22 mouse cellular contexts compared by ENCODE assay signal in the genomic region with DNA sequence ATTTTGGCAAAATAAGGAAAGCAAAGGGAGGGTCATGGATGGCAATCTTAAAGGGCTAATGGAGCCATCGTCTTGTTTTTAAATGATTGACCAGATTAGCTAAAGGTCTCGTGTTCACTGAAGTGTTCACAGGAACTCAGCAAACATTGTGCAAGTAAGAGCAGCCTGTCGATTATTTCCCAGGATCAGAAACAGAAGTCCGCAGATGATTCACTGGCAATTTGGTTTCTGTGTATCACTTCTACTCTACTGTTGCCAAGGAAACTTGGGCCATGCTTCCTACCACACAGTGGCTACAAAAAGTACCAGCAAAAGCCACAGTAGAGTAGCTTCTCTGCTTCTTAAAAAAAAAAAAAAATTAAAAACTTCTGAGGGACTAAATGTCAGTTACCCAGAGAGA. TPM values are rescaled to one million over a fixed set of nuclear protein-coding genes. Genes with fewer than 3 reads are reported as not detected.
DNase-seq lines count a peak whose midpoint lies in the region; ATAC-seq and TF ChIP-seq lines count a peak whose summit lies in the region.
"Had no signal": no experiment of that assay in that cellular context is flagged by ENCODE, and none has a peak within 500 bp of the region (broad histone marks: within the 10 kb centered on the region; RNA-seq: fewer than 3 reads in every experiment).

No protein-coding gene starts in this region.

- H3K36me3 ChIP-seq in kidney, postnatal 0 days (ENCODE audit: insufficient read depth, low read length): no peaks in the 10 kb centered on the region
- H3K36me3 ChIP-seq in forebrain, embryonic 11.5 days (ENCODE audit: control insufficient read depth, insufficient read depth, low read length): no peaks in the 10 kb centered on the region
- H3K36me3 ChIP-seq: embryonic facial prominence, embryonic 10.5 days; limb, embryonic 12.5 days; neural tube, embryonic 12.5 days had no signal

- H3K4me2 ChIP-seq in kidney, postnatal 0 days (ENCODE audit: low read length): no peak overlapping the region
- no peak overlapping the region for H3K4me2 ChIP-seq in forebrain, embryonic 11.5 days (ENCODE audit: low read depth, low read length, severe bottlenecking)
- H3K4me2 ChIP-seq: heart, embryonic 11.5 days; limb, embryonic 12.5 days; neural tube, embryonic 12.5 days had no signal

- CTCF ChIA-PET in Patski (lab: Charles Lee): no interaction called here

- ATAC-seq in kidney, postnatal 0 days (replicated peaks; ENCODE audit: low FRiP score, low read depth): no peak
- ATAC-seq in Patski: peak; percentile 60
- ATAC-seq in monocyte, adult 5-6 weeks (replicated peaks; ENCODE audit: insufficient number of reproducible peaks, low FRiP score, low TSS enrichment, poor library complexity, severe bottlenecking): no peak
- no peak for ATAC-seq in forebrain, embryonic 11.5 days (replicated peaks; ENCODE audit: low FRiP score)
- ATAC-seq: hindbrain, postnatal 0 days; midbrain, embryonic 16.5 days had no signal

- WGBS in kidney, postnatal 0 days: 60% methylated on average over 4 of the region's 4 CpGs
- 82% methylated on average over 4 of the region's 4 CpGs for WGBS in forebrain, embryonic 11.5 days

- H3K27me3 ChIP-seq in kidney, postnatal 0 days (ENCODE audit: insufficient read depth, low read length): no peaks in the 10 kb centered on the region
- no peaks in the 10 kb centered on the region for H3K27me3 ChIP-seq in Patski
- H3K27me3 ChIP-seq in forebrain, embryonic 11.5 days (ENCODE audit: control insufficient read depth, insufficient read depth, low read length): no peaks in the 10 kb centered on the region
- H3K27me3 ChIP-seq: limb, embryonic 12.5 days; neural tube, embryonic 12.5 days had no signal

- TF ChIP-seq CTCF in kidney, postnatal 0 days (IDR thresholded peaks at IDR 0.05; ENCODE audit: low read depth): no peak
- no peak for TF ChIP-seq CTCF in Patski (IDR thresholded peaks at IDR 0.05)

- no peaks in the 10 kb centered on the region for H3K9me3 ChIP-seq in kidney, postnatal 0 days (replicated peaks; ENCODE audit: low read length)
- no peaks in the 10 kb centered on the region for H3K9me3 ChIP-seq in forebrain, embryonic 11.5 days (ENCODE audit: control insufficient read depth, low read length)
- H3K9me3 ChIP-seq: embryonic facial prominence, embryonic 10.5 days; limb, embryonic 12.5 days; neural tube, embryonic 12.5 days had no signal

- no peak overlapping the region for H3K27ac ChIP-seq in kidney, postnatal 0 days
- H3K27ac ChIP-seq in forebrain, embryonic 11.5 days (ENCODE audit: low read depth, low read length): no peak overlapping the region
- H3K27ac ChIP-seq: embryonic facial prominence, embryonic 10.5 days; hindbrain, postnatal 0 days; limb, embryonic 12.5 days; macrophage; neural tube, embryonic 12.5 days had no signal

- DNase-seq in kidney, postnatal 0 days (ENCODE audit: low spot score): peak; percentile 28
- no peak for DNase-seq in kidney, adult 11 months
- DNase-seq in CD4-positive helper T cell, adult 2 months (ENCODE audit: low read depth, low spot score): peak; percentile 63
- DNase-seq in Patski (ENCODE audit: low read depth, low spot score): peak; percentile 37
- DNase-seq in layer of hippocampus, adult 8-10 months (ENCODE audit: low spot score in 2 of 2): peak; percentile 15 to 22
- no peak for DNase-seq in thymus, postnatal 14 days
- DNase-seq in forebrain, embryonic 11.5 days (ENCODE audit: low spot score): no peak
- DNase-seq: adrenal gland, postnatal 36 days; cerebellum, postnatal 25 days; gastrocnemius, postnatal 14 days; lung, adult 18-20 months; thymus, adult 2 months had no signal

- H3K4me3 ChIP-seq in kidney, postnatal 0 days (replicated peaks; ENCODE audit: low read depth, low read length): no peak overlapping the region
- H3K4me3 ChIP-seq in forebrain, embryonic 11.5 days (ENCODE audit: low read depth, low read length): no peak overlapping the region
- H3K4me3 ChIP-seq: embryonic facial prominence, embryonic 10.5 days; erythroblast, embryonic 14.5 days; limb, embryonic 12.5 days; neural tube, embryonic 12.5 days had no signal

- H3K4me1 ChIP-seq in kidney, postnatal 0 days (replicated peaks; ENCODE audit: insufficient read depth, low read length): no peaks in the 10 kb centered on the region
- H3K4me1 ChIP-seq in forebrain, embryonic 11.5 days (replicated peaks; ENCODE audit: control insufficient read depth, insufficient read depth, low read length): no peaks in the 10 kb centered on the region
- H3K4me1 ChIP-seq: embryonic facial prominence, embryonic 10.5 days; limb, embryonic 12.5 days; neural tube, embryonic 12.5 days had no signal

- no peak overlapping the region for H3K9ac ChIP-seq in kidney, postnatal 0 days (ENCODE audit: low read depth, low read length)
- H3K9ac ChIP-seq in forebrain, embryonic 11.5 days (ENCODE audit: low read length): no peak overlapping the region
- H3K9ac ChIP-seq: limb, embryonic 12.5 days; neural tube, embryonic 12.5 days had no signal

- in situ Hi-C loops in Patski (cut with MboI; ENCODE audit: low pct_unique_long_range_greater_than_20kb): no loop called here

- POLR2A ChIA-PET in Patski (lab: Charles Lee): no interaction called here

RNA-seq across cellular contexts. Expression of a gene that starts 44.0 kb away (rescaled TPM):
- 5.5 and 6.7 TPM in 2 replicates for polyA plus RNA-seq in kidney, postnatal 0 days (2015; fragmentation: Nextera tagmentation; extraction: Ambion mirVana)
- polyA plus RNA-seq in Patski (2021): 9.7 TPM
- 1 to 10 TPM; 6.9 to 8.9 (median 7.6) TPM for total RNA-seq in layer of hippocampus, adult 8-10 months (2022)
- total RNA-seq in monocyte, adult 5-6 weeks (2017): 8.4 to 36.3 TPM (median 31.8 TPM) in 3 replicates
- polyA plus RNA-seq in forebrain, embryonic 11.5 days (2014; fragmentation: Nextera tagmentation; extraction: Ambion mirVana): 1.8 and 2.0 TPM in 2 replicates
- total RNA-seq: MEL had no signal

Comparison
In these comparisons a context has a peak if more than half of its experiments do, and no peak if none do; other contexts are left out.
1. DNase-seq: peak in kidney, postnatal 0 days (single experiment), CD4-positive helper T cell, adult 2 months (single experiment), Patski (single experiment) and layer of hippocampus, adult 8-10 months (2 of 2); none in kidney, adult 11 months (single experiment), thymus, postnatal 14 days (single experiment) and forebrain, embryonic 11.5 days (single experiment).